Comparison of ENCODE assay signal across 22 mouse cellular contexts in genomic region chr7:24973902-24974301, GRCm38 (mm10). TPM values are rescaled to one million over a fixed set of nuclear protein-coding genes. Genes with fewer than 3 reads are reported as not detected.
"Had no signal": no experiment of that assay in that cellular context is flagged by ENCODE, and none has a peak within 500 bp of the region (broad histone marks: within the 10 kb centered on the region; RNA-seq: fewer than 3 reads in every experiment).

No protein-coding gene starts in this region.

- H3K4me3 ChIP-seq: lung, embryonic 15.5 days; midbrain, embryonic 13.5 days; midbrain, embryonic 15.5 days; neural tube, embryonic 12.5 days; stomach, embryonic 15.5 days had no signal

- H3K4me2 ChIP-seq: lung, embryonic 15.5 days; midbrain, embryonic 11.5 days; midbrain, embryonic 13.5 days; midbrain, embryonic 15.5 days; neural tube, embryonic 12.5 days; stomach, embryonic 15.5 days had no signal

- H3K27me3 ChIP-seq: lung, embryonic 15.5 days; midbrain, embryonic 13.5 days; midbrain, embryonic 15.5 days; neural tube, embryonic 12.5 days; stomach, embryonic 15.5 days had no signal

- H3K27ac ChIP-seq: lung, embryonic 15.5 days; macrophage; midbrain, embryonic 13.5 days; midbrain, embryonic 15.5 days; neural tube, embryonic 12.5 days; stomach, embryonic 15.5 days; stomach, postnatal 0 days had no signal

- ATAC-seq: lung, postnatal 0 days; midbrain, embryonic 13.5 days; midbrain, embryonic 15.5 days had no signal

- H3K36me3 ChIP-seq: stomach, embryonic 15.5 days had no signal

- DNase-seq: lung, adult 2 months; lung, postnatal 14 days; lung, postnatal 36 days; right cerebral cortex, postnatal 14 days; thymus, adult 2 months; thymus, postnatal 25 days; thymus, postnatal 4 days had no signal

- H3K9me3 ChIP-seq: lung, embryonic 15.5 days; megakaryocyte, embryonic 14.5 days; midbrain, embryonic 13.5 days; midbrain, embryonic 15.5 days; neural tube, embryonic 12.5 days; stomach, embryonic 15.5 days had no signal

- H3K9ac ChIP-seq: lung, embryonic 15.5 days; midbrain, embryonic 13.5 days; midbrain, embryonic 15.5 days; neural tube, embryonic 12.5 days; stomach, embryonic 15.5 days had no signal

RNA-seq across cellular contexts. Expression of gene Gm4881, which starts 29.6 kb away (rescaled TPM):
- total RNA-seq: megakaryocyte progenitor cell, adult 5-6 weeks; monocyte, adult 5-6 weeks; neutrophil, adult 5-6 weeks had no signal
- polyA plus RNA-seq: lung, adult 2 months; lung, embryonic 15.5 days; lung, postnatal 0 days; macrophage; spleen, adult 2 months; stomach, embryonic 15.5 days; stomach, postnatal 0 days; urinary bladder, adult 2 months had no signal
